Mouse (Mus musculus) MEL (cell line): ENCODE results near the gene Nr2e3. TPM values are rescaled to one million over a fixed set of nuclear protein-coding genes. Genes with fewer than 3 reads are reported as not detected.

Experiments used
- DNase-seq: peaks from one replicate; pipeline ENCODE4 v3.0.0; 2011; ENCODE audit warnings: low read depth, low spot score
- H3K27ac ChIP-seq: 2 replicates; pipeline ENCODE4 v1.5.1; 2012; ENCODE audit warnings: low read depth, mild to moderate bottlenecking, control low read depth, low read length, moderate library complexity; ENCODE audit not compliant: control insufficient read depth
- H3K27me3 ChIP-seq, 2 experiments: fragments of 150-350 bp in 1 of 2; sonication (generic) in 1 of 2; 2 replicates each; pipeline ENCODE4 v1.6.1; 2012; ENCODE audit warnings: low read length in 2 of 2, mild to moderate bottlenecking in 2 of 2, improper control_type of control experiment in 1 of 2, moderate library complexity in 1 of 2; ENCODE audit not compliant: insufficient read depth in 2 of 2, control insufficient read depth in 1 of 2
- H3K36me3 ChIP-seq, 2 experiments: 2 replicates each; pipeline ENCODE4 v1.6.1; 2012 to 2014; ENCODE audit warnings: low read length in 2 of 2, improper control_type of control experiment in 1 of 2, inconsistent platforms in 1 of 2, mild to moderate bottlenecking in 1 of 2; ENCODE audit not compliant: insufficient read depth in 2 of 2, control insufficient read depth in 1 of 2
- H3K4me1 ChIP-seq, 2 experiments: fragments of 150-350 bp in 1 of 2; sonication (generic) in 1 of 2; 2 replicates each; pipeline ENCODE4 v1.6.1; 2012; ENCODE audit warnings: low read length in 2 of 2, improper control_type of control experiment in 1 of 2, mild to moderate bottlenecking in 1 of 2; ENCODE audit not compliant: insufficient read depth in 2 of 2, control insufficient read depth in 1 of 2
- H3K4me3 ChIP-seq, 2 experiments: fragments of 150-350 bp in 1 of 2; sonication (generic) in 1 of 2; 2 replicates each; pipeline ENCODE4 v1.5.1; 2012; ENCODE audit warnings: low read depth in 2 of 2, low read length in 2 of 2, mild to moderate bottlenecking in 2 of 2, moderate library complexity in 2 of 2, control low read depth in 1 of 2, improper control_type of control experiment in 1 of 2; ENCODE audit not compliant: control insufficient read depth in 1 of 2, insufficient read depth in 1 of 2
- H3K79me2 ChIP-seq: 2 replicates; pipeline ENCODE4 v1.6.1; 2012; ENCODE audit warnings: mild to moderate bottlenecking, low read length, moderate library complexity; ENCODE audit not compliant: control insufficient read depth, poor library complexity, insufficient read depth
- H3K9ac ChIP-seq: 2 replicates; pipeline ENCODE4 v1.6.1; 2012; ENCODE audit warnings: low read depth, mild to moderate bottlenecking, control low read depth, low read length, moderate library complexity; ENCODE audit not compliant: control insufficient read depth, poor library complexity, severe bottlenecking
- H3K9me3 ChIP-seq: fragments of 150-350 bp; sonication (generic); replicated peaks from 2 replicates; pipeline ENCODE4 v1.6.1; 2012; ENCODE audit warnings: mild to moderate bottlenecking, low read length, improper control_type of control experiment, moderate library complexity; ENCODE audit not compliant: insufficient read depth
- BHLHE40 ChIP-seq: IDR thresholded peaks from 2 replicates; pipeline ENCODE4 v1.6.1; 2012; ENCODE audit warnings: low read depth, mild to moderate bottlenecking, inconsistent platforms, low read length, improper control_type of control experiment, borderline replicate concordance
- CHD1 ChIP-seq: IDR thresholded peaks from 2 replicates; pipeline ENCODE4 v1.6.1; 2012; ENCODE audit warnings: low read depth, mild to moderate bottlenecking, inconsistent platforms, low read length, improper control_type of control experiment
- CTCF ChIP-seq, 3 experiments: IDR thresholded peaks in 2 of 3; conservative IDR thresholded peaks in 1 of 3; 2 replicates each; pipeline ENCODE4 v1.5.1; 2011 to 2012; ENCODE audit warnings: low read length in 3 of 3, low read depth in 2 of 3, mild to moderate bottlenecking in 2 of 3, improper control_type of control experiment in 1 of 3, inconsistent platforms in 1 of 3, mixed read lengths in 1 of 3, moderate library complexity in 1 of 3; ENCODE audit not compliant: control insufficient read depth in 1 of 3, insufficient read depth in 1 of 3, poor library complexity in 1 of 3, severe bottlenecking in 1 of 3
- GATA1 ChIP-seq: IDR thresholded peaks from 2 replicates; pipeline ENCODE4 v1.6.1; 2011; ENCODE audit warnings: low read depth, low read length, improper control_type of control experiment
- HCFC1 ChIP-seq: IDR thresholded peaks from 2 replicates; pipeline ENCODE4 v1.6.1; 2012; ENCODE audit warnings: low read depth, mild to moderate bottlenecking, inconsistent platforms, low read length, improper control_type of control experiment, moderate library complexity
- MAFK ChIP-seq: IDR thresholded peaks from 2 replicates; pipeline ENCODE4 v1.6.1; 2011; ENCODE audit warnings: low read depth, mild to moderate bottlenecking, low read length, improper control_type of control experiment, borderline replicate concordance
- MAX ChIP-seq: IDR thresholded peaks from 2 replicates; pipeline ENCODE4 v1.6.1; 2011; ENCODE audit warnings: low read length, improper control_type of control experiment
- MXI1 ChIP-seq: IDR thresholded peaks from 2 replicates; pipeline ENCODE4 v1.6.1; 2011; ENCODE audit warnings: mild to moderate bottlenecking, low read depth, low read length, improper control_type of control experiment
- NELFE ChIP-seq: IDR thresholded peaks from 2 replicates; pipeline ENCODE4 v1.6.1; 2011; ENCODE audit warnings: low read depth, low read length, improper control_type of control experiment
- POLR2AphosphoS5 ChIP-seq: IDR thresholded peaks from 2 replicates; pipeline ENCODE4 v1.6.1; 2012; ENCODE audit warnings: low read depth, borderline replicate concordance, mild to moderate bottlenecking, inconsistent platforms, low read length, moderate library complexity, mixed read lengths
- RCOR1 ChIP-seq: IDR thresholded peaks from 2 replicates; pipeline ENCODE4 v1.6.1; 2012; ENCODE audit warnings: low read depth, mild to moderate bottlenecking, inconsistent platforms, low read length, improper control_type of control experiment
- SIN3A ChIP-seq: IDR thresholded peaks from 2 replicates; pipeline ENCODE4 v1.6.1; 2012; ENCODE audit warnings: low read length, improper control_type of control experiment, inconsistent platforms
- SMC3 ChIP-seq: IDR thresholded peaks from 2 replicates; pipeline ENCODE4 v1.6.1; 2011; ENCODE audit warnings: low read depth, low read length, improper control_type of control experiment
- TCF12 ChIP-seq: IDR thresholded peaks from 2 replicates; pipeline ENCODE4 v1.6.1; 2014; ENCODE audit warnings: low read depth, mild to moderate bottlenecking, inconsistent platforms, low read length, improper control_type of control experiment, moderate library complexity
- USF1 ChIP-seq: IDR thresholded peaks from 2 replicates; pipeline ENCODE4 v1.6.1; 2014; ENCODE audit warnings: low read depth, mild to moderate bottlenecking, inconsistent platforms, low read length, improper control_type of control experiment, moderate library complexity
- USF2 ChIP-seq, 2 experiments: IDR thresholded peaks; 2 replicates each; pipeline ENCODE4 v1.6.1; 2011 to 2012; ENCODE audit warnings: improper control_type of control experiment in 2 of 2, low read length in 2 of 2, borderline replicate concordance in 1 of 2, inconsistent platforms in 1 of 2, low read depth in 1 of 2, mild to moderate bottlenecking in 1 of 2; ENCODE audit not compliant: insufficient read depth in 1 of 2
- ZC3H11A ChIP-seq: IDR thresholded peaks from 2 replicates; pipeline ENCODE4 v1.6.1; 2012; ENCODE audit warnings: low read depth, mild to moderate bottlenecking, inconsistent platforms, low read length, improper control_type of control experiment
- ZMIZ1 ChIP-seq: IDR thresholded peaks from 2 replicates; pipeline ENCODE4 v1.6.1; 2012; ENCODE audit warnings: low read depth, mild to moderate bottlenecking, inconsistent platforms, low read length, improper control_type of control experiment, moderate library complexity
- polyA plus RNA-seq, 2 experiments: library from polyadenylated mRNA; stranded (reverse) in 1 of 2; unstranded in 1 of 2; fragments of >175 nt in 1 of 2; fragments of >200 nt in 1 of 2; gene quantifications; 2 replicates each; pipeline versions ENCODE4 v1.2.1 to v1.2.4; 2012; ENCODE audit warnings: low replicate concordance in 2 of 2, low read depth in 1 of 2; ENCODE audit not compliant: insufficient read length in 2 of 2, insufficient read depth in 1 of 2, missing spikeins in 1 of 2
- total RNA-seq: library from RNA; depleted of rRNA; stranded (reverse); fragments of 300-350 nt; gene quantifications from 2 replicates; pipeline ENCODE4 v1.2.3, GENCODE M21; 2012

Gene Nr2e3
- total and polyA plus RNA-seq, 3 experiments: not detected

- no peak for TF ChIP-seq BHLHE40
- no peak for TF ChIP-seq USF2 (IDR thresholded peaks at IDR 0.05; ENCODE audit: borderline replicate concordance in 1 of 2, insufficient read depth in 1 of 2, low read depth in 1 of 2, low read length in 2 of 2)
- no peak for TF ChIP-seq RCOR1
- TF ChIP-seq CTCF (IDR thresholded peaks at IDR 0.05 in 2 of 3, conservative IDR thresholded peaks at IDR 0.05 in 1 of 3; ENCODE audit: control insufficient read depth in 1 of 3, insufficient read depth in 1 of 3, low read depth in 2 of 3, low read length in 3 of 3, poor library complexity in 1 of 3, severe bottlenecking in 1 of 3): no peak
- H3K79me2 ChIP-seq: no peaks in the 10 kb centered on the region
Observed at GRCm38 (mm10) chr9:59965046-59965445, 4.6 kb upstream of the Nr2e3 start.

GRCm38 (mm10) chr9:59964367-59964766, 3.9 kb upstream of the Nr2e3 start:
- no peak for DNase-seq
- H3K9me3 ChIP-seq: no peaks in the 10 kb centered on the region
- no peaks in the 10 kb centered on the region for H3K36me3 ChIP-seq
- no peak overlapping the region for H3K27ac ChIP-seq
- H3K4me1 ChIP-seq: no peaks in the 10 kb centered on the region
- no peaks in the 10 kb centered on the region for H3K27me3 ChIP-seq
- H3K9ac ChIP-seq: no peak overlapping the region
- TF ChIP-seq CHD1 (no peak), HCFC1 (no peak), USF2 (IDR thresholded peaks at IDR 0.05; ENCODE audit: borderline replicate concordance in 1 of 2, insufficient read depth in 1 of 2, low read depth in 1 of 2, low read length in 2 of 2) (no peak), POLR2AphosphoS5 (no peak), ZC3H11A (no peak), MXI1 (no peak), ZMIZ1 (no peak)
- H3K79me2 ChIP-seq: no peaks in the 10 kb centered on the region
- no peak overlapping the region for H3K4me3 ChIP-seq

More at GRCm38 (mm10) chr9:59965046-59965445, 4.6 kb upstream of the Nr2e3 start:
- Histone ChIP-seq H3K4me1 (peaks cover 0 to 2% of the 10 kb centered on the region in 2 experiments; a peak in 1 of 4 replicates), H3K27me3 (no peaks in the 10 kb centered on the region), H3K9ac (no peak overlapping the region), H3K4me3 (no peak overlapping the region), H3K36me3 (no peaks in the 10 kb centered on the region), H3K9me3 (no peaks in the 10 kb centered on the region), H3K27ac (no peak overlapping the region)
- no peak for DNase-seq

- Histone ChIP-seq H3K9ac (no peak overlapping the region), H3K4me3 (no peak overlapping the region)
- TF ChIP-seq MAFK (no peak), GATA1 (no peak), NELFE (no peak), RCOR1 (no peak), TCF12 (no peak), MAX (no peak), USF1 (no peak), SMC3 (no peak), SIN3A (no peak)
- TF ChIP-seq, all 39 proteins: peak for 0
- DNase-seq: no peak
- Histone ChIP-seq H3K27ac (no peak overlapping the region), H3K79me2 (no peaks in the 10 kb centered on the region), H3K36me3 (no peaks in the 10 kb centered on the region), H3K9me3 (no peaks in the 10 kb centered on the region), H3K27me3 (peaks cover 1 to 5% of the 10 kb centered on the region in 2 experiments; a peak in 3 of 4 replicates), H3K4me1 (no peaks in the 10 kb centered on the region)
Observed at GRCm38 (mm10) chr9:59961201-59961955, 919 bp upstream of the Nr2e3 start.
